Mouse (Mus musculus) ovary, postnatal 10 days (tissue): ENCODE measurements around the gene Vmn2r70.

Experiments used
- DNase-seq: peaks from one replicate; pipeline ENCODE4 v3.0.0; 2022; ENCODE audit warnings: low spot score

Vmn2r70 gene

GRCm38 (mm10) chr7:85569092-85569491, at the start of gene Vmn2r70:
Gene Vmn2r70, minus strand, starts transcription at chr7:85569192.
- no peak for DNase-seq

- DNase-seq: no peak
Measured at GRCm38 (mm10) chr7:85562787-85563186, 6.2 kb downstream of the Vmn2r70 start, which contains the start of gene Vmn2r71. Gene Vmn2r71, plus strand, starts transcription at chr7:85563087.

DNA sequence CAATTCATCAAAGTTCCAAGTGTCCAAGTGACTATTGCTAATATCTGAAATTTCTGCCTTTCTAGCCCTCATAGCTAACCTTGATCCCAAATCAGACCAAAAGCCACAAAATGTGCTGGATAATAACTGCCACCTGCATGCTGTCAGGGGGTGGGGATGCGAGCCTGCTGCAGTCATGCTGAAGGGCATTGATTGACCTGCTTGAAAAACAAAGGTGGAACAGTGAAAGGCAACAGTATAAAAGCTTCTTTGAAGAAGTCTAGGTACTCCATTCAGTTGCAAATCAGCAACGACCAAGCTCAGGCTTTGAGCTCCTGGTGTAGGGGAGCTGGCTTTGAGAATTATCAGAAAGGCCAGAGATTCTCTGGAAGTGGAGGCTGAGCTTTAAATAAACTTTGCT, 25.9 kb downstream of the Vmn2r70 start:
- no peak for DNase-seq

DNA sequence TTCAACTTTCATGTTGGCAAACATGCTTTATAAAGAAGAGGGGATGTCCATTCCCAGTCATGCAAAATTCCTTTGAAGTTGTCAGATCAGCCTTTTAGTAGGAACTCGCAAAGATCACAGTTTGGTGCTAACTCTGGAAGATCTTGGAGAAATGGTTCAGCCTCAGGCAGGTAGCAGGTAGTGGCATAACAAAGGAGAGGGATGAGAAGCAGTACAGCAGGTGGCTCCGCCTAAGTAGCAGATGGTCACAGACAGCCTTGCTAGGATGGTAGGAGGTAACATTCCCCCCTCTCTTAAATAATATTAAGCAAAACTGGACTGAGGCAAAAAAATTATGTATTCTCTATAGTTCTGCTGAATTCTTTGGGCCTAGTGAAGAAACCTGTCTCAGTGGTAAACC, 26.9 kb downstream of the Vmn2r70 start:
- DNase-seq: no peak
